Mouse (Mus musculus) heart, postnatal 0 days (tissue): ENCODE measurements around the gene Rfc1. TPM values are rescaled to one million over a fixed set of nuclear protein-coding genes. Genes with fewer than 3 reads are reported as not detected.

Source experiments
- ATAC-seq: fragments of 200-750 bp; cut with Nextera tagmentation; 2 replicates; pipeline ENCODE4 v1.8.0; 2017; ENCODE audit warnings: low read depth, moderate number of reproducible peaks, moderate library complexity; ENCODE audit not compliant: insufficient read depth
- DNase-seq: peaks from one replicate; pipeline ENCODE4 v3.0.0-alpha.2; 2016; ENCODE audit warnings: low spot score
- H3K27ac ChIP-seq: fragments of 300-500 bp; sonication (generic); 2 replicates; pipeline ENCODE4 v1.5.1; 2014; ENCODE audit warnings: low read depth, mild to moderate bottlenecking
- H3K27me3 ChIP-seq: fragments of 300-500 bp; sonication (generic); 2 replicates; pipeline ENCODE4 v1.6.1; 2014; ENCODE audit warnings: low read length, mixed read lengths; ENCODE audit not compliant: control insufficient read depth, insufficient read depth
- H3K36me3 ChIP-seq: fragments of 300-500 bp; sonication (generic); replicated peaks from 2 replicates; pipeline ENCODE4 v1.6.1; 2014; ENCODE audit warnings: low read length, mixed read lengths; ENCODE audit not compliant: control insufficient read depth, insufficient read depth
- H3K4me1 ChIP-seq: fragments of 300-500 bp; sonication (generic); 2 replicates; pipeline ENCODE4 v1.6.1; 2014; ENCODE audit warnings: antibody characterized with exemption; ENCODE audit not compliant: control insufficient read depth, insufficient read depth
- H3K4me2 ChIP-seq: fragments of 300-500 bp; sonication (generic); 2 replicates; pipeline ENCODE4 v1.6.1; 2014; ENCODE audit warnings: low read depth, mild to moderate bottlenecking, low read length, moderate library complexity
- H3K4me3 ChIP-seq: fragments of 300-500 bp; sonication (generic); 2 replicates; pipeline ENCODE4 v1.5.1; 2014; ENCODE audit warnings: low read depth, low read length
- H3K9ac ChIP-seq: fragments of 300-500 bp; sonication (generic); replicated peaks from 2 replicates; pipeline ENCODE4 v1.6.1; 2014; ENCODE audit warnings: low read depth, low read length, mixed read lengths
- H3K9me3 ChIP-seq: fragments of 300-500 bp; sonication (generic); replicated peaks from 2 replicates; pipeline ENCODE4 v1.6.1; 2016; ENCODE audit warnings: low read length; ENCODE audit not compliant: control insufficient read depth
- CTCF ChIP-seq: IDR thresholded peaks from 2 replicates; pipeline ENCODE4 v1.5.1; 2016; ENCODE audit warnings: antibody characterized with exemption, control low read depth, low read depth
- EP300 ChIP-seq: IDR thresholded peaks from 2 replicates; pipeline ENCODE4 v1.6.1; 2016; ENCODE audit warnings: antibody characterized with exemption, low read depth
- WGBS: fragments of 180-500 bp; shearing (Covaris S2); extraction: QIAGEN DNeasy Blood & Tissue Kit; methylation state at CpG from one replicate; pipeline ENCODE4 v1.1.7; 2014; 5-methylcytosine and 5-hydroxymethylcytosine counted together
- polyA plus RNA-seq: library from polyadenylated mRNA; unstranded; fragments of >200 nt; fragmentation: Nextera tagmentation; extraction: Ambion mirVana; gene quantifications from 2 replicates; pipeline ENCODE4 v1.2.1, GENCODE M21; 2015
- total RNA-seq: library from RNA; depleted of rRNA; stranded (reverse); fragments of >200 nt; gene quantifications from 2 replicates; pipeline ENCODE4 v1.2.3, GENCODE M21; 2014; ENCODE audit warnings: low replicate concordance; rRNA removed

Rfc1 gene
- total and polyA plus RNA-seq, 2 experiments from 2014 or later, result 13.3 to 36.7 TPM

DNA sequence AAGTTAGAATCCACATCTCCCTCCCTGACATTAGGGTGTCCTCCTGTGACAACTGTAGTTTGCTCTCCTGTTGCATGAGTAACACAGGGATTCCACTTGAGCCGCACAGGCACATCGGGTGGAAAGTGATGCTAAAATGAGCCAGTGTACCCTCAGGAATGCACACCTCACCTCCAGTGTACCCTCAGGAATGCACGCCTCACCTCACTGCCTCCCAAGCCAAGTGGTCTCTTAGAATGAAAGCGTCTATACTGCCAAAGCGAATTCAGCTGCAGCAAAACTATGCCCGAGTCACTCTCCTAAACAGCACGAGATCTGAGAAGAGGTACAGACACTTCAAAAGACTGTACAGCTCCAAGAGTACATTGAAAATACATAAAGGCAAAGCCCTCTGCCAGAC, 114.4 kb downstream of the Rfc1 start:
- ATAC-seq (no peak), DNase-seq (no peak)
- no peak for TF ChIP-seq CTCF
- TF ChIP-seq EP300, result no peak
- no peaks in the 10 kb centered on the region; the same call in 1 of the 2 replicates for H3K36me3 ChIP-seq
- no peaks in the 10 kb centered on the region for H3K9me3 ChIP-seq
- H3K4me1 ChIP-seq, result no peaks in the 10 kb centered on the region
- no peaks in the 10 kb centered on the region for H3K27me3 ChIP-seq
- H3K4me3 ChIP-seq, result no peak overlapping the region
- no peak overlapping the region for H3K4me2 ChIP-seq
- H3K27ac ChIP-seq, result no peak overlapping the region
- 45% methylated on average over 7 of the region's 7 CpGs for WGBS
- no peak overlapping the region for H3K9ac ChIP-seq

DNA sequence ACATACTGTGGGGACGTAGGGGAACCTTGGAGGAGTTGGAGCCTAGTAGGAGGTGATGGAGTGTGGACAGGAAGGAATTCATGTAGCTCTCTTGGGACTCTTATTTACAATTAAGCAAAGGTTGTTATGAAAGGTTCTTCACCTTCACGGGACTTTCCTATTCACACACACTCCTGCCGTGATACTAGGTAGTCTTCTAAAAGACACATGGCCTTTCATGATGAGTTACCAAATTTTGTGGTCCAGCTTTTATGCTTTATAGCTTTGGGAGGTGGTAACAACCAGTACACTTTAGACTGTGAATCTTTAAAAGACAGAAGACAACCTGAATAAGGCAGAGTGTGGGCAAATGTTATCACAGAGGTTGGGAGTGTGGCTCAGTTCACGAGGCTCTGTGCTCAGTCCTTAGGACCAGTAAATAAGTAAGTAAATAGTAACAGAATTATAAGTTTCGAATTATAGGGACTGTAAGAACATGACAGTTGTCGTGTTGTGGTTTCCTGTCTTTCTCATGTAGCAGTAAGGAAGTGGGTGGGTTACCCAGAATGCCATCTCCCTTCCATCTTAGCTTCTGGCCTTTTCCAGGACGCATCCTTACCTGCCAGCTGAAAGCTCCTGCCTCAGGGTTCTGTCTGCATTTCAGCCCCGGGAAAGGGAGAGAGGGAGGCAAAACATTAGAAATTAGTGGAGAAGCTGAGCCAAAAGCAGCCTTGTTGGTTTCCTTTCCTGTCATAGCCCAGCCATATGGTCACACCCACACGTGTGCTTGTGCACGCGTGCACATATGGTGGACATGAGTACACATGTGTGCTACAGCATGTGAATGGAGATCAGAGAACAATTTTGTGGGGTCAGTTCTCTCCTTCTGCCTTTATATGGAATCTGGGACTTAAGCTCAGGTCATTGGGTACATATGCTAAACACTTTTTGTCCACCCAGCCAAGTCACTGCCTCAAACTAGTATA, 117.9 kb downstream of the Rfc1 start:
- H3K9ac ChIP-seq, result no peak overlapping the region
- DNase-seq (no peak), ATAC-seq (no peak)
- H3K4me2 ChIP-seq, result no peak overlapping the region
- no peaks in the 10 kb centered on the region for H3K36me3 ChIP-seq
- H3K9me3 ChIP-seq, result no peaks in the 10 kb centered on the region
- H3K27me3 ChIP-seq, result no peaks in the 10 kb centered on the region
- no peak overlapping the region for H3K4me3 ChIP-seq
- TF ChIP-seq CTCF (no peak), EP300 (no peak)
- WGBS, result 83% methylated on average over 11 of the region's 11 CpGs
- no peak overlapping the region for H3K27ac ChIP-seq
- H3K4me1 ChIP-seq, result no peaks in the 10 kb centered on the region

DNA sequence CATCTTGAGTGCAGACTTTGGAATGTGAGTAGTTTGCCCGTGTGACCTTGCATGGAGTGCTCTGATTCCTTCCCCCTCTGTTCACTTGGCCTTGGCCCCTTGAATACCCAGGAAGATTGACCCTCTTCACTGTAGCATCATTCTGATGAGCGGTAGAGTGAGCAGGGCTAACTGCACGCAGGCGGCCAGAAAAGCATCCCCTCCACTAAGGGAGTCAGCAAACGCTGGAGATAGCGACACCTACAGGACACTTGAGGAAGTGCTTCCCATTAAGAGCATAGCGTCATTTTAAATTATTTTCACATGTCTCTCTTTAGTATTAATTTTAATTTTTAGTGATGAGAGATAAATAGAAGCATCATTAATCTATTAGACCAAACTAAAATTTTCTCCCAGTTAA, 122.1 kb downstream of the Rfc1 start:
- H3K9me3 ChIP-seq, result no peaks in the 10 kb centered on the region
- ATAC-seq (no peak; the same call in 1 of the 2 replicates), DNase-seq (peak; percentile 46)
- no peaks in the 10 kb centered on the region for H3K36me3 ChIP-seq
- H3K4me1 ChIP-seq, result no peaks in the 10 kb centered on the region
- H3K9ac ChIP-seq, result no peak overlapping the region
- H3K4me2 ChIP-seq, result no peak overlapping the region
- TF ChIP-seq CTCF (peak; percentile 86), EP300 (no peak)
- WGBS, result 23% methylated on average over 7 of the region's 7 CpGs
- no peaks in the 10 kb centered on the region for H3K27me3 ChIP-seq
- no peak overlapping the region for H3K4me3 ChIP-seq
- H3K27ac ChIP-seq, result no peak overlapping the region

Other genes starting within 250 kb of the Rfc1 start
- gene Tmem156, start 243.5 kb downstream of the Rfc1 start, total RNA-seq, result not detected in 2 replicates
- gene Tmem156, start 243.5 kb downstream of the Rfc1 start, polyA plus RNA-seq, result 0.16 and 0.19 TPM in 2 replicates
- 7.9 and 10.0 TPM in 2 replicates for gene Klhl5, start 228.1 kb downstream of the Rfc1 start, total RNA-seq
- gene Klhl5, start 228.1 kb downstream of the Rfc1 start, polyA plus RNA-seq, result 9.7 and 10.1 TPM in 2 replicates
- 1.9 and 3.9 TPM in 2 replicates for gene Wdr19, start 136.0 kb downstream of the Rfc1 start, total RNA-seq
- 2.0 and 2.3 TPM in 2 replicates for gene Wdr19, start 136.0 kb downstream of the Rfc1 start, polyA plus RNA-seq
- gene Klb, start 12.6 kb upstream of the Rfc1 start, total RNA-seq, result not detected in 2 replicates
- gene Klb, start 12.6 kb upstream of the Rfc1 start, polyA plus RNA-seq, result 0.05 TPM in 1 of 2 replicates, not detected in the other
- gene Rpl9, start 55.8 kb upstream of the Rfc1 start, total RNA-seq, result 1,074 and 1,362 TPM in 2 replicates
- gene Rpl9, start 55.8 kb upstream of the Rfc1 start, polyA plus RNA-seq, result 506 and 542 TPM in 2 replicates
- gene Lias, start 55.8 kb upstream of the Rfc1 start, total RNA-seq, result 26.2 and 36.8 TPM in 2 replicates
- 71.5 and 75.2 TPM in 2 replicates for gene Lias, start 55.8 kb upstream of the Rfc1 start, polyA plus RNA-seq
- gene Ugdh, start 100.3 kb upstream of the Rfc1 start, total RNA-seq, result 16.3 and 21.0 TPM in 2 replicates
- 24.6 and 27.1 TPM in 2 replicates for gene Ugdh, start 100.3 kb upstream of the Rfc1 start, polyA plus RNA-seq
- not detected in 2 replicates for gene Gm43552, start 157.2 kb upstream of the Rfc1 start, total RNA-seq
- gene Gm43552, start 157.2 kb upstream of the Rfc1 start, polyA plus RNA-seq, result not detected in 2 replicates
- gene Smim14, start 201.5 kb upstream of the Rfc1 start, total RNA-seq, result 122 and 156 TPM in 2 replicates
- 190 and 200 TPM in 2 replicates for gene Smim14, start 201.5 kb upstream of the Rfc1 start, polyA plus RNA-seq
- 19.5 and 21.2 TPM in 2 replicates for gene Ube2k, start 201.6 kb upstream of the Rfc1 start, total RNA-seq
- 125 and 132 TPM in 2 replicates for gene Ube2k, start 201.6 kb upstream of the Rfc1 start, polyA plus RNA-seq